Mouse (Mus musculus) hindbrain, postnatal 0 days (tissue): ENCODE data around the gene Ccl4. TPM values are rescaled to one million over a fixed set of nuclear protein-coding genes. Genes with fewer than 3 reads are reported as not detected.

Experiments
- ATAC-seq: fragments of 200-750 bp; cut with Nextera tagmentation; 2 replicates; pipeline ENCODE4 v1.8.0; 2017; ENCODE audit warnings: mild to moderate bottlenecking, moderate TSS enrichment, moderate library complexity
- DNase-seq: peaks from one replicate; pipeline ENCODE4 v3.0.0-alpha.2; 2015; ENCODE audit warnings: low spot score
- H3K27ac ChIP-seq: fragments of 300-500 bp; sonication (generic); 2 replicates; pipeline ENCODE4 v1.5.1; 2014; ENCODE audit warnings: mild to moderate bottlenecking
- H3K27me3 ChIP-seq: fragments of 300-500 bp; sonication (generic); 2 replicates; pipeline ENCODE4 v1.6.1; 2014; ENCODE audit warnings: low read length, mixed read lengths; ENCODE audit not compliant: insufficient read depth
- H3K36me3 ChIP-seq: fragments of 300-500 bp; sonication (generic); 2 replicates; pipeline ENCODE4 v1.6.1; 2014; ENCODE audit warnings: low read length, mixed read lengths; ENCODE audit not compliant: insufficient read depth
- H3K4me1 ChIP-seq: fragments of 300-500 bp; sonication (generic); 2 replicates; pipeline ENCODE4 v1.6.1; 2014; ENCODE audit warnings: antibody characterized with exemption, low read length, mixed read lengths; ENCODE audit not compliant: insufficient read depth
- H3K4me2 ChIP-seq: fragments of 300-500 bp; sonication (generic); 2 replicates; pipeline ENCODE4 v1.6.1; 2014; ENCODE audit warnings: low read depth, mild to moderate bottlenecking, low read length, moderate library complexity, mixed read lengths
- H3K4me3 ChIP-seq: fragments of 300-500 bp; sonication (generic); 2 replicates; pipeline ENCODE4 v1.5.1; 2014; ENCODE audit warnings: low read length
- H3K9ac ChIP-seq: fragments of 300-500 bp; sonication (generic); replicated peaks from 2 replicates; pipeline ENCODE4 v1.6.1; 2014; ENCODE audit warnings: mild to moderate bottlenecking, low read length, moderate library complexity, mixed read lengths
- H3K9me3 ChIP-seq: fragments of 300-500 bp; sonication (generic); 2 replicates; pipeline ENCODE4 v1.6.1; 2016; ENCODE audit warnings: low read length, mixed read lengths
- CTCF ChIP-seq: IDR thresholded peaks from 2 replicates; pipeline ENCODE4 v1.5.1; 2016; ENCODE audit warnings: antibody characterized with exemption, control low read depth, low read depth
- WGBS: fragments of 180-500 bp; shearing (Covaris S2); extraction: QIAGEN DNeasy Blood & Tissue Kit; methylation state at CpG from one replicate; pipeline ENCODE4 v1.1.7; 2014; 5-methylcytosine and 5-hydroxymethylcytosine counted together
- polyA plus RNA-seq: library from polyadenylated mRNA; unstranded; fragments of >200 nt; fragmentation: Nextera tagmentation; extraction: Ambion mirVana; gene quantifications from 2 replicates; pipeline ENCODE4 v1.2.1, GENCODE M21; 2015
- total RNA-seq: library from RNA; depleted of rRNA; stranded (reverse); fragments of >200 nt; gene quantifications from 2 replicates; pipeline ENCODE4 v1.2.3, GENCODE M21; 2014

The Ccl4 gene
- total and polyA plus RNA-seq, 2 experiments from 2014 or later: 0.39 TPM; not detected in 1

DNA sequence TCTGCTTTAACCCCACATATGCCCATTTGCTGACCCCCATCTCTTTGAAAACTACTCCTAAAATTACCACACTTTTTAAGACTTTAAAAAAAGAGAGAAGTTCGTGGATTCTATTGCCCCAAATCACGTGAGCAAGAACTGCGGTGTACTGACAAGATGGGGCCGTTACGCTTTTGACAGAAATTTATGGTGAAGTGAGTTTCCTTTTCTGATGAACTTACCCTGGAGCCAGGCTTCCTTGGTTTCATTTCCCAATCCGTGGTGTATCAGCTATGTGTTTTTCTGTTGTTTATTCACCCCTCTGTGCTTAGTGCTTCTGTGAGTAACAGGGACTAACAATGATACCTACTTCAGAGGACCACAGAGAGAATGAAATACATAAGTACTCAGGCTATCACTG is 3.6 kb upstream of the Ccl4 start:
- WGBS: 79% methylated on average over 6 of the region's 6 CpGs
- Histone ChIP-seq H3K27me3 (no peaks in the 10 kb centered on the region), H3K27ac (no peak overlapping the region), H3K4me3 (no peak overlapping the region), H3K9ac (no peak overlapping the region), H3K9me3 (no peaks in the 10 kb centered on the region), H3K4me1 (no peaks in the 10 kb centered on the region), H3K36me3 (no peaks in the 10 kb centered on the region), H3K4me2 (no peak overlapping the region)
- DNase-seq: no peak
- ATAC-seq: no peak
- TF ChIP-seq CTCF: no peak

GRCm38 (mm10) chr11:83663532-83663931 is 1.1 kb downstream of the Ccl4 start:
- no peak overlapping the region for H3K4me3 ChIP-seq
- no peak overlapping the region for H3K27ac ChIP-seq
- H3K4me1 ChIP-seq: no peaks in the 10 kb centered on the region
- no peaks in the 10 kb centered on the region for H3K9me3 ChIP-seq
- 82% methylated on average over 5 of the region's 5 CpGs for WGBS
- H3K4me2 ChIP-seq: no peak overlapping the region
- no peak for TF ChIP-seq CTCF
- ATAC-seq: no peak
- no peak for DNase-seq
- H3K27me3 ChIP-seq: no peaks in the 10 kb centered on the region
- no peaks in the 10 kb centered on the region for H3K36me3 ChIP-seq
- no peak overlapping the region for H3K9ac ChIP-seq

DNA sequence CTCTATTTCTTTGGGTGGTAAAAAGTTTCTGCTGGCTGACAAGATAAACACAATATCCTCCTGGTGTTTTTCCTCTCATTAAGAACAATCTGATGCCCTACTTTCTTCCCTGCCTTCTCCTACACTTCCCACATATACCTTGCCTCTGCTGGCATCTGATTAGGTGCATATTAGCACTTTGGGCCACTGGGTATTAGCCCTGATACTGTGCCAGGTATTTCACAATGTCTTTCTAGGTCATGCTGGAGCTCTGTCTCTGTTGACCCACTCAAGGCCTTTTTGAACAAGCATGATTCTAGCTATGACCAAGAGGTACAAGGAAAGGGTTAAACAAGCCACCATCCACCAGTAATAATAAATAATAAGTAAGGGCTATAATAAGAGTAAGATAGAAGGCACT is 9.4 kb downstream of the Ccl4 start:
- no peaks in the 10 kb centered on the region for H3K4me1 ChIP-seq
- H3K27me3 ChIP-seq: no peaks in the 10 kb centered on the region
- no peak for DNase-seq
- no peak overlapping the region for H3K27ac ChIP-seq
- H3K9ac ChIP-seq: no peak overlapping the region
- no peak overlapping the region for H3K4me2 ChIP-seq
- no peak for ATAC-seq
- H3K9me3 ChIP-seq: no peaks in the 10 kb centered on the region
- no peak for TF ChIP-seq CTCF
- no peaks in the 10 kb centered on the region for H3K36me3 ChIP-seq
- no peak overlapping the region for H3K4me3 ChIP-seq

GRCm38 (mm10) chr11:83675665-83676064 is 13.3 kb downstream of the Ccl4 start:
- no peak for DNase-seq
- H3K27ac ChIP-seq: no peak overlapping the region
- H3K4me3 ChIP-seq: no peak overlapping the region
- H3K4me2 ChIP-seq: no peak overlapping the region
- WGBS: 86% methylated on average over 1 of the region's 1 CpGs
- H3K9me3 ChIP-seq: no peaks in the 10 kb centered on the region
- no peaks in the 10 kb centered on the region for H3K4me1 ChIP-seq
- H3K9ac ChIP-seq: no peak overlapping the region
- no peak for TF ChIP-seq CTCF
- no peaks in the 10 kb centered on the region for H3K36me3 ChIP-seq
- no peaks in the 10 kb centered on the region for H3K27me3 ChIP-seq
- no peak for ATAC-seq

DNA sequence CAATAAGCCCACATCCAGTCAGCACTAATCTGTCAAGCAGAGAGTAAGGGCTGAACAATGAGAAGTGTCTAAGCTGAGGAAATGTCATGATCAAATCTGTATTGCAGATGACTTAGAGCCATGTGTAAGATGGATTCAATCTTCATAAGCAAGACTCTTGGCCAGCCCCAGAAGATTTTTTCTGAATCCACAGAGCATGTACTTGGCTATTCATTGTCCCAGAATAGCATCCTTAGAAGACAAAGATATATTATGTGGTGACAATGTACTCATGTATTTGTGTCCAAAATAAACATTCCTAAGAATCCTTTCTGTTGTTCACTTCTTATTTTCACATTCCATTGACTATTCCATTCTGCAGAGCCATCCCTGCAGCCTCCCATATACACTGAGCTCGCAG is 27.5 kb downstream of the Ccl4 start:
- no peak overlapping the region for H3K4me3 ChIP-seq
- DNase-seq: no peak
- ATAC-seq: no peak
- no peak overlapping the region for H3K4me2 ChIP-seq
- no peak overlapping the region for H3K27ac ChIP-seq
- H3K9ac ChIP-seq: no peak overlapping the region
- H3K36me3 ChIP-seq: no peaks in the 10 kb centered on the region
- WGBS: 80% methylated on average over 1 of the region's 1 CpGs
- H3K9me3 ChIP-seq: no peaks in the 10 kb centered on the region
- H3K4me1 ChIP-seq: no peaks in the 10 kb centered on the region
- no peak for TF ChIP-seq CTCF
- no peaks in the 10 kb centered on the region for H3K27me3 ChIP-seq

- Histone ChIP-seq H3K36me3 (no peaks in the 10 kb centered on the region), H3K9me3 (no peaks in the 10 kb centered on the region), H3K9ac (no peak overlapping the region), H3K4me1 (no peaks in the 10 kb centered on the region), H3K27me3 (no peaks in the 10 kb centered on the region), H3K27ac (no peak overlapping the region), H3K4me2 (no peak overlapping the region), H3K4me3 (no peak overlapping the region)
- WGBS: 69% methylated on average over 1 of the region's 1 CpGs
- no peak for TF ChIP-seq CTCF
- DNase-seq (no peak), ATAC-seq (no peak)
Measured at GRCm38 (mm10) chr11:83692008-83692407, 29.6 kb downstream of the Ccl4 start.

DNA sequence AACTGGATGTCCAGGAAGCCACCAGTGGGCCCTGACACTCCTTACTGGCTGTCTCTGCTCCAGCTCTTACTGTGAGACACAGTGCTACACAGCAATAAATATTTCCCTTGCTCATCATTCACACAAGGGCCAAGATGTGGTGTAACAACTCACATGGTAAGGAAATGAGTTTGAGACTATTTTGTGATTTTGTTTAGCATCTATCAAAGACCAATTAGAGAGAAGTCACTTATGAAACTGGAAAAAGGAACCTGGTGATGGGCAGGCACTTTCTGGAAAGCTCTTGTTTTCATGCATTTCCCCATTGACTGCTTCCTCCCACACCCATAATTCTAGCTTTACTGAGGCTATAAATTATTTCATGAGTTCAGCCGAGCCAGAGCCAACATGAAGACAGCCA is 41.3 kb downstream of the Ccl4 start, which contains the start of gene Wfdc17:
Gene Wfdc17 (plus strand): TSS at position 287 of the 400 bp plus-strand sequence.
- TF ChIP-seq CTCF: no peak
- no peak within 1 kb of the TSS for H3K4me2 ChIP-seq
- no peak within 1 kb of the TSS for H3K9ac ChIP-seq
- no peaks in the 10 kb centered on the region for H3K27me3 ChIP-seq
- no peaks in the 10 kb centered on the region for H3K36me3 ChIP-seq
- DNase-seq (no peak), ATAC-seq (no peak)
- 69% methylated on average over 1 of the region's 1 CpGs for whole genome bisulfite sequencing
- H3K4me1 ChIP-seq: no peaks in the 10 kb centered on the region
- no peak within 1 kb of the TSS for H3K4me3 ChIP-seq
- H3K27ac ChIP-seq: no peak within 1 kb of the TSS
- H3K9me3 ChIP-seq: no peaks in the 10 kb centered on the region
